Mouse (Mus musculus) cerebellum, adult 2 months (tissue): ENCODE data around the gene Sphkap. TPM values are rescaled to one million over a fixed set of nuclear protein-coding genes. Genes with fewer than 3 reads are reported as not detected.

ENCODE experiments used
- DNase-seq, 2 experiments: peaks; one replicate each; pipeline ENCODE4 v3.0.0; 2021
- H3K27ac ChIP-seq: fragments of 200-500 bp; 2 replicates; pipeline ENCODE4 v1.5.1; 2012; ENCODE audit warnings: low read length, control low read depth, inconsistent platforms; ENCODE audit not compliant: insufficient read depth
- H3K27me3 ChIP-seq: fragments of 200-500 bp; 2 replicates; pipeline ENCODE4 v1.6.1; 2012; ENCODE audit warnings: inconsistent platforms, mild to moderate bottlenecking, low read length, moderate library complexity; ENCODE audit not compliant: control insufficient read depth, insufficient read depth
- H3K4me1 ChIP-seq: fragments of 200-500 bp; 2 replicates; pipeline ENCODE4 v1.6.1; 2011; ENCODE audit warnings: low read length; ENCODE audit not compliant: control insufficient read depth, insufficient read depth
- H3K4me3 ChIP-seq: fragments of 200-500 bp; replicated peaks from 2 replicates; pipeline ENCODE3; 2011; ENCODE audit warnings: mild to moderate bottlenecking, low read depth, low read length, control low read depth; ENCODE audit not compliant: insufficient read depth
- CTCF ChIP-seq: fragments of 200-500 bp; IDR thresholded peaks from 2 replicates; pipeline ENCODE4 v1.5.1; 2011; ENCODE audit warnings: low read depth, mild to moderate bottlenecking, control low read depth, low read length, moderate library complexity, borderline replicate concordance; ENCODE audit not compliant: insufficient read depth
- POLR2A ChIP-seq: fragments of 200-500 bp; IDR thresholded peaks from 2 replicates; pipeline ENCODE4 v1.6.1; 2011; ENCODE audit warnings: low read length, control low read depth, borderline replicate concordance; ENCODE audit not compliant: insufficient read depth
- WGBS: fragments of 180-500 bp; shearing (Covaris S2); methylation state at CpG from one replicate; pipeline ENCODE4 v1.1.7; 2018; 5-methylcytosine and 5-hydroxymethylcytosine counted together
- polyA plus RNA-seq: library from polyadenylated mRNA; depleted of rRNA; stranded (reverse); fragments of >200 nt; gene quantifications from 2 replicates; pipeline ENCODE4 v1.2.3, GENCODE M21; 2012

Gene Sphkap
- polyA plus RNA-seq, 1 experiment = 177 TPM

- H3K27me3 ChIP-seq = no peaks in the 10 kb centered on the region
- no peak overlapping the region for H3K4me3 ChIP-seq
- TF ChIP-seq CTCF = no peak
- TF ChIP-seq POLR2A = no peak
- DNase-seq = no peak
- peaks cover 11% of the 10 kb centered on the region; the same call in 1 of the 2 replicates for H3K4me1 ChIP-seq
- H3K27ac ChIP-seq = no peak overlapping the region
- WGBS = 56% methylated on average over 2 of the region's 2 CpGs
Measured at GRCm38 (mm10) chr1:83396284-83396683, 11.7 kb downstream of the Sphkap start.

GRCm38 (mm10) chr1:83395559-83395958 lies 12.4 kb downstream of the Sphkap start:
- Histone ChIP-seq H3K4me3 (no peak overlapping the region), H3K27ac (no peak overlapping the region)
- DNase-seq = no peak

GRCm38 (mm10) chr1:83389419-83389818 lies 18.6 kb downstream of the Sphkap start:
- Histone ChIP-seq H3K4me3 (no peak overlapping the region), H3K4me1 (peaks cover 2% of the 10 kb centered on the region; the same call in 1 of the 2 replicates), H3K27ac (no peak overlapping the region), H3K27me3 (no peaks in the 10 kb centered on the region)
- peak in 1 of 2 experiments; percentile 43 for DNase-seq
- whole genome bisulfite sequencing = 34% methylated on average over 4 of the region's 4 CpGs
- TF ChIP-seq POLR2A (no peak), CTCF (no peak)

More at GRCm38 (mm10) chr1:83395559-83395958, 12.4 kb downstream of the Sphkap start:
- TF ChIP-seq POLR2A (no peak), CTCF (no peak)
- H3K4me1 ChIP-seq = peaks cover 12% of the 10 kb centered on the region; the same call in 1 of the 2 replicates
- H3K27me3 ChIP-seq = no peaks in the 10 kb centered on the region
- WGBS = 26% methylated on average over 5 of the region's 5 CpGs

GRCm38 (mm10) chr1:83377404-83377803 lies 30.6 kb downstream of the Sphkap start:
- no peak overlapping the region for H3K4me3 ChIP-seq
- no peak for DNase-seq
- no peak overlapping the region for H3K27ac ChIP-seq
- no peaks in the 10 kb centered on the region; the same call in 1 of the 2 replicates for H3K4me1 ChIP-seq
- TF ChIP-seq CTCF (no peak), POLR2A (no peak)
- 81% methylated on average over 1 of the region's 1 CpGs for WGBS
- no peaks in the 10 kb centered on the region for H3K27me3 ChIP-seq

GRCm38 (mm10) chr1:83366456-83366855 lies 41.5 kb downstream of the Sphkap start:
- TF ChIP-seq POLR2A (no peak), CTCF (no peak)
- Histone ChIP-seq H3K27ac (no peak overlapping the region), H3K4me3 (no peak overlapping the region), H3K4me1 (peaks cover 5% of the 10 kb centered on the region; the same call in 1 of the 2 replicates), H3K27me3 (no peaks in the 10 kb centered on the region)
- 23% methylated on average over 5 of the region's 5 CpGs for WGBS
- peak in 1 of 2 experiments; percentile 37 for DNase-seq

GRCm38 (mm10) chr1:83362168-83362567 lies 45.8 kb downstream of the Sphkap start:
- Histone ChIP-seq H3K27ac (no peak overlapping the region), H3K4me1 (peaks cover 18% of the 10 kb centered on the region; the same call in 1 of the 2 replicates), H3K27me3 (no peaks in the 10 kb centered on the region), H3K4me3 (no peak overlapping the region)
- peak; percentile 60 to 74 for DNase-seq
- TF ChIP-seq POLR2A (no peak), CTCF (no peak)
- WGBS = 18% methylated on average over 6 of the region's 6 CpGs

- Histone ChIP-seq H3K4me1 (peaks cover 10% of the 10 kb centered on the region), H3K27ac (no peak overlapping the region; the same call in 1 of the 2 replicates), H3K4me3 (no peak overlapping the region), H3K27me3 (no peaks in the 10 kb centered on the region)
- no peak for TF ChIP-seq CTCF
- TF ChIP-seq POLR2A = no peak
- 96% methylated on average over 1 of the region's 1 CpGs for WGBS
- no peak for DNase-seq
Measured at GRCm38 (mm10) chr1:83346453-83346852, 61.5 kb downstream of the Sphkap start.

GRCm38 (mm10) chr1:83345572-83345971 lies 62.4 kb downstream of the Sphkap start:
- Histone ChIP-seq H3K27ac (peak overlapping the region; percentile 43; the same call in 1 of the 2 replicates), H3K27me3 (no peaks in the 10 kb centered on the region), H3K4me1 (peaks cover 13% of the 10 kb centered on the region), H3K4me3 (peak overlapping the region; percentile 30)
- peak; percentile 52 to 56 for DNase-seq
- WGBS = 26% methylated on average over 14 of the region's 14 CpGs
- TF ChIP-seq CTCF = no peak
- TF ChIP-seq POLR2A = no peak

- Histone ChIP-seq H3K4me3 (no peak overlapping the region), H3K27ac (no peak overlapping the region), H3K27me3 (no peaks in the 10 kb centered on the region), H3K4me1 (peaks cover 13% of the 10 kb centered on the region)
- TF ChIP-seq CTCF (no peak), POLR2A (no peak)
- DNase-seq = no peak
- 27% methylated on average over 3 of the region's 3 CpGs for WGBS
Measured at GRCm38 (mm10) chr1:83345069-83345468, 62.9 kb downstream of the Sphkap start.
